Mouse (Mus musculus): ENCODE measurements around the gene Tfap2d.

Gene Tfap2d

GRCm38 (mm10) chr1:19210215-19211032 lies 107.6 kb downstream of the Tfap2d start:
- DNase-seq (ENCODE audit: low spot score in 2 of 2) = no peak

- DNase-seq (ENCODE audit: low spot score in 2 of 2) = no peak
These were observed 108.2 kb downstream of the Tfap2d start for GRCm38 (mm10) chr1:19211033-19211405.

- no peak for DNase-seq (ENCODE audit: low spot score in 2 of 2)
These were observed 108.8 kb downstream of the Tfap2d start for GRCm38 (mm10) chr1:19211546-19212154.

GRCm38 (mm10) chr1:19212691-19213090 lies 109.9 kb downstream of the Tfap2d start:
- no peak for DNase-seq (ENCODE audit: low spot score in 2 of 2)

GRCm38 (mm10) chr1:19213171-19213570 lies 110.3 kb downstream of the Tfap2d start:
- DNase-seq (ENCODE audit: low spot score in 2 of 2) = no peak

- no peak for DNase-seq (ENCODE audit: low spot score in 2 of 2)
These were observed 111.1 kb downstream of the Tfap2d start for GRCm38 (mm10) chr1:19213851-19214395.

Measured in spleen, postnatal 10 days (tissue).